Mouse (Mus musculus) left cerebral cortex, postnatal 36 days (tissue): ENCODE data around the gene Aif1. TPM values are rescaled to one million over a fixed set of nuclear protein-coding genes. Genes with fewer than 3 reads are reported as not detected.
"Not testable (repeated sequence)": the region's sequence is repeated elsewhere in the genome, so short reads cannot be mapped to it uniquely, and the experiment has no call there.

ENCODE experiments used
- DNase-seq, 2 experiments: peaks; one replicate each; pipeline ENCODE4 v3.0.0; 2021 to 2022; ENCODE audit warnings: low spot score in 2 of 2, mixed read lengths in 1 of 2
- intact Hi-C: fragments of 180-260 bp; cut with DNase I; formaldehyde crosslinking; loops from one replicate; pipeline ENCODE4 v1.15.1; 2025
- microRNA-seq: library from miRNA; unstranded; fragments of <30 nt; microRNA quantifications from one replicate; pipeline ENCODE4 v1.2.0, GENCODE M21; 2022
- total RNA-seq, 2 experiments: library from RNA; stranded (reverse); gene quantifications; 2 replicates each; pipeline ENCODE4 v1.2.3; 2021

Gene Aif1
- total RNA-seq, 2 experiments from 2014 or later, result 9.1 to 13.0 TPM

DNA sequence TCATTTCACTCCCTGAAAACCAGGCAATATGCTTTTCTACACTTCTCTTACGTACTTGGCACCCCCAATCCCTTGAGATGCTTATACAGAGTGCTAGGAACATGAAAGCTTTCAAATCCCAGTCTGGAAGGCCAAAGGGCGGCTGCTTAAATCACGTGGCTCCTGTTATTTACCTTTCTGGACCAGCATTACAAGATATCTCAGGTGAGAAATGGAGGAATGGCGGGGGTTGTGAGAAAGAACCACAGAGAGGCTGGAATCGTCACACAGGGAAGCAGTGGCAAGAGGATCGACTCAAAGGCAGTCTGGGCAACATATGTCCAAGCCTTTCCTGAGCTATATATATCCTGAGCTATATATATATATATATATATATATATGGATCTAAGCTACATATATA, 50.3 kb downstream of the Aif1 start:
- intact Hi-C loops, result no loop called here
- DNase-seq, result no peak

GRCm38 (mm10) chr17:35125081-35125480, 50.8 kb downstream of the Aif1 start:
- intact Hi-C loops, result no loop called here
- no peak for DNase-seq

DNA sequence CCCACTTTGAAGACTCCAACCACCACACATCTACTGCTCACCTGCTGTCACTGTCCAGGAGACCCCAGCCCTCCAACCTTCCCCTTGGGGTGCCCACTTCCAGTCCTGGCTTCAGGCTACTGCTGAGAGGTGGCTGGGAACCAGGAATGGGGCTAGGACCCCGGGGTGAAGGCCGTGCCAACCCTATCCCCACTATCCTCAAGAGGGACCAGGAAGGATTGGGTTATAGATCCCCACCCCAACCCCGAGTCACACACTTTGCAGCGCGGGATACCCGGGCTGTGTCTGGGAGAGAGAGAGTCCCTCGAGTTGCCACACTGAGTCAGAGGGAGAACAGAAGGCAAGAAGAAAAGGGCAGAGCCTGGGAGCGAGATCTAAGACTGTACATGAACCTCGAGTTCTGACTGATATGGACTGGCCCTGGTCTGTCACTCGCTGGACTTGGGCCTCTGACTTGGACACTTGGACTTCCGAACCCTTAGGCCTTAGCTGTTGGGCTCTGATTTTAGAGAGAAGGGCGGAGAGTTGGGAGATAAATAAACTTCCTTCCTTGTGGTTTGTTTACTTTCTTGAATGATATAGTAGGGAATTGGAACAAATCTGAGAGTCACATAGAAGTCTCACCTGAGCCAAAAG, 51.5 kb downstream of the Aif1 start:
- not testable (repeated sequence) for DNase-seq
- intact Hi-C loops, result loop anchor here (5.0 kb wide), 2 partner anchors 102 to 113 kb away; partner anchors contain the start of gene Nfkbil1

GRCm38 (mm10) chr17:35123287-35123686, 52.6 kb downstream of the Aif1 start:
- intact Hi-C loops, result loop anchor here (5.0 kb wide), 2 partner anchors 101 to 114 kb away; partner anchors contain the start of gene Nfkbil1
- DNase-seq, result not testable (repeated sequence)

DNA sequence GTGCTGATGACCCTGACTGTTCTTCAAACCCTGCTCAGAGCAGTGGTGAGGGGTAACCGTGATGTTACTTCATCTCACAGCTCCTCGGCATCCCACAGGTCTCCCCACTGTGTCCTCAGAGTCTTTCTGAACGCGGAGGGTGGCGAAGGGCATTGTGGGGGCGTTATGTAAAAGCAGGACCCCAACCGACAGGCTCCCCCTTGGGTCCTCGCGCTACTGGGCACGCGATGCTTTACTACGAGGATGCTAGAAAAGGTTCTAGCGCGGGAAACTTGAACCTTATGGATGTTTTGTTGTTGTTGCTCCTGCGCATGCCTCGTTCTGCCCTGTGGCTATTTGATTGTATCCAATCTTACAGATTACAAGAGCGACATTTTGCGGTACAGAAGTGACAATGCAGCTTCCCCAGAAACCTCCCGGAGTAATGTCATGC, 54.0 kb downstream of the Aif1 start, which contains the start of gene Csnk2b:
Csnk2b (minus strand) TSS at position 183 of the 433 bp plus-strand sequence.
- intact Hi-C loops, result loop anchor here (5.0 kb wide), 2 partner anchors 100 to 115 kb away; partner anchors contain the start of gene Nfkbil1
- peak; percentile 67 to 69 for DNase-seq

GRCm38 (mm10) chr17:35121143-35121799, 54.6 kb downstream of the Aif1 start, which contains the start of gene Gpank1:
Gene Gpank1 (plus strand): TSS chr17:35121455.
- peak; percentile 98 for DNase-seq
- intact Hi-C loops, result loop anchor here (5.0 kb wide), 2 partner anchors 99 to 116 kb away; partner anchors contain the start of gene Nfkbil1

Small RNA genes within 50 kb of the gene (microRNA-seq; reads per million reads assigned to microRNA genes)
- gene Mir6973a (not detected), gene Mir6974 (not detected)

Other genes with a start within 250 kb of the Aif1 start
- gene Neu1, start 244.8 kb downstream of the Aif1 start, total RNA-seq, result 10 to 100 TPM; 43.8 to 47.2 TPM
- gene Hspa1b, start 216.8 kb downstream of the Aif1 start, total RNA-seq, result 10 to 100 TPM; 12.9 to 23.4 TPM
- gene Gm20481, start 206.2 kb downstream of the Aif1 start, total RNA-seq, result not detected
- gene Hspa1a, start 203.9 kb downstream of the Aif1 start, total RNA-seq, result 10 to 100 TPM; 11.9 to 13.7 TPM
- gene Hspa1l, start 203.4 kb downstream of the Aif1 start, total RNA-seq, result under 1 TPM in 1 of 2 experiments, not detected in 1; 0.32 TPM
- 10 to 100 TPM; 19.4 to 19.8 TPM for gene Lsm2, start 194.2 kb downstream of the Aif1 start, total RNA-seq
- 10 to 100 TPM; 38.2 to 47.2 TPM for gene Vars, start 175.1 kb downstream of the Aif1 start, total RNA-seq
- gene Vwa7, start 159.5 kb downstream of the Aif1 start, total RNA-seq, result under 1 TPM; 0.48 to 0.57 TPM
- gene Sapcd1, start 148.1 kb downstream of the Aif1 start, total RNA-seq, result under 1 TPM in 1 of 2 experiments, not detected in 1; 0.79 TPM
- under 1 TPM in 1 of 2 experiments, not detected in 1; 0.66 TPM for gene Msh5, start 129.3 kb downstream of the Aif1 start, total RNA-seq
- gene Clic1, start 126.1 kb downstream of the Aif1 start, total RNA-seq, result 1 to 10 TPM; 8.4 to 8.5 TPM
- 10 to 100 TPM; 13.9 to 14.0 TPM for gene Ddah2, start 117.0 kb downstream of the Aif1 start, total RNA-seq
- gene Ly6g6c, start 110.7 kb downstream of the Aif1 start, total RNA-seq, result not detected
- not detected for gene Mpig6b, start 109.9 kb downstream of the Aif1 start, total RNA-seq
- 1 to 10 TPM; 3.8 to 3.9 TPM for gene Ly6g6e, start 99.2 kb downstream of the Aif1 start, total RNA-seq
- gene Ly6g6d, start 98.0 kb downstream of the Aif1 start, total RNA-seq, result 1 to 10 TPM in 1 of 2 experiments, under 1 TPM in 1; 0.63 to 1.5 TPM
- gene Ly6g6f, start 90.5 kb downstream of the Aif1 start, total RNA-seq, result not detected
- 100 to 1,000 TPM; 115 to 117 TPM for gene Abhd16a, start 86.8 kb downstream of the Aif1 start, total RNA-seq
- gene Ly6g5c, start 67.8 kb downstream of the Aif1 start, total RNA-seq, result not detected
- gene Ly6g5b, start 60.6 kb downstream of the Aif1 start, total RNA-seq, result under 1 TPM in 1 of 2 experiments, not detected in 1; 0.45 TPM
- gene Gpank1, start 54.6 kb downstream of the Aif1 start, total RNA-seq, result 10 to 100 TPM; 15.5 to 19.0 TPM
- gene Csnk2b, start 54.0 kb downstream of the Aif1 start, total RNA-seq, result 100 to 1,000 TPM; 174 to 177 TPM
- 10 to 100 TPM; 26.7 to 31.0 TPM for gene D17H6S53E, start 49.7 kb downstream of the Aif1 start, total RNA-seq
- not detected for gene Apom, start 44.0 kb downstream of the Aif1 start, total RNA-seq
- 100 to 1,000 TPM; 302 to 324 TPM for gene Bag6, start 40.9 kb downstream of the Aif1 start, total RNA-seq
- gene Prrc2a, start 11.2 kb downstream of the Aif1 start, total RNA-seq, result 100 to 1,000 TPM; 261 to 307 TPM
- gene Lst1, start 12.4 kb upstream of the Aif1 start, total RNA-seq, result 1 to 10 TPM; 8.6 to 9.9 TPM
- 1 to 10 TPM; 1.1 to 1.3 TPM for gene Ltb, start 18.4 kb upstream of the Aif1 start, total RNA-seq
- gene Tnf, start 25.9 kb upstream of the Aif1 start, total RNA-seq, result under 1 TPM in 1 of 2 experiments, not detected in 1; 0.25 TPM
- gene Lta, start 29.3 kb upstream of the Aif1 start, total RNA-seq, result 1 to 10 TPM in 1 of 2 experiments, under 1 TPM in 1; 0.44 to 1.1 TPM
- gene Gm16181, start 44.8 kb upstream of the Aif1 start, total RNA-seq, result not detected
- gene Atp6v1g2, start 57.6 kb upstream of the Aif1 start, total RNA-seq, result 100 to 1,000 TPM; 514 to 593 TPM
- 10 to 100 TPM; 15.5 to 16.6 TPM for gene Nfkbil1, start 59.7 kb upstream of the Aif1 start, total RNA-seq
- gene Ddx39b, start 65.7 kb upstream of the Aif1 start, total RNA-seq, result 100 to 1,000 TPM; 189 to 214 TPM
- 10 to 100 TPM; 19.6 to 23.3 TPM for gene H2-D1, start 86.7 kb upstream of the Aif1 start, total RNA-seq
- gene H2-Q1, start 144.3 kb upstream of the Aif1 start, total RNA-seq, result under 1 TPM; 0.39 to 0.74 TPM
- under 1 TPM in 1 of 2 experiments, not detected in 1; 0.43 TPM for gene H2-Q2, start 166.2 kb upstream of the Aif1 start, total RNA-seq
- gene H2-Q4, start 203.5 kb upstream of the Aif1 start, total RNA-seq, result 1 to 10 TPM; 1.7 to 1.9 TPM
- under 1 TPM in 1 of 2 experiments, not detected in 1; 0.52 TPM for gene H2-Q6, start 248.8 kb upstream of the Aif1 start, total RNA-seq